Mouse (Mus musculus) midbrain, embryonic 16.5 days (tissue): Measurements from ENCODE around the gene Abcc12. TPM values are rescaled to one million over a fixed set of nuclear protein-coding genes. Genes with fewer than 3 reads are reported as not detected.

Source experiments
- ATAC-seq: fragments of 200-750 bp; cut with Nextera tagmentation; 2 replicates; pipeline ENCODE4 v1.8.0; 2017; ENCODE audit warnings: moderate TSS enrichment
- H3K27ac ChIP-seq: fragments of 300-500 bp; sonication (generic); 2 replicates; pipeline ENCODE4 v1.5.1; 2014; ENCODE audit warnings: mild to moderate bottlenecking, low read length, mixed read lengths
- H3K27me3 ChIP-seq: fragments of 300-500 bp; sonication (generic); 2 replicates; pipeline ENCODE4 v1.6.1; 2014; ENCODE audit warnings: low read depth, low read length, mixed read lengths; ENCODE audit not compliant: control insufficient read depth, insufficient read depth
- H3K36me3 ChIP-seq: fragments of 300-500 bp; sonication (generic); 2 replicates; pipeline ENCODE4 v1.6.1; 2014; ENCODE audit warnings: mild to moderate bottlenecking, low read length, moderate library complexity, mixed read lengths; ENCODE audit not compliant: control insufficient read depth, insufficient read depth
- H3K4me1 ChIP-seq: fragments of 300-500 bp; sonication (generic); 2 replicates; pipeline ENCODE4 v1.6.1; 2014; ENCODE audit warnings: mild to moderate bottlenecking, low read length, mixed read lengths; ENCODE audit not compliant: control insufficient read depth, insufficient read depth
- H3K4me2 ChIP-seq: fragments of 300-500 bp; sonication (generic); 2 replicates; pipeline ENCODE4 v1.6.1; 2014; ENCODE audit warnings: mild to moderate bottlenecking, low read length, mixed read lengths
- H3K4me3 ChIP-seq: fragments of 300-500 bp; sonication (generic); 2 replicates; pipeline ENCODE4 v1.5.1; 2014; ENCODE audit warnings: low read depth, mild to moderate bottlenecking, low read length, moderate library complexity, mixed read lengths
- H3K9ac ChIP-seq: fragments of 300-500 bp; sonication (generic); 2 replicates; pipeline ENCODE4 v1.6.1; 2014; ENCODE audit warnings: low read depth, low read length, mixed read lengths
- H3K9me3 ChIP-seq: fragments of 300-500 bp; sonication (generic); replicated peaks from 2 replicates; pipeline ENCODE4 v1.6.1; 2014; ENCODE audit warnings: mild to moderate bottlenecking, low read length, mixed read lengths; ENCODE audit not compliant: control insufficient read depth, poor library complexity, severe bottlenecking
- WGBS: fragments of 180-500 bp; shearing (Covaris S2); extraction: QIAGEN DNeasy Blood & Tissue Kit; methylation state at CpG from one replicate; pipeline ENCODE4 v1.1.7; 2014; 5-methylcytosine and 5-hydroxymethylcytosine counted together
- polyA plus RNA-seq: library from polyadenylated mRNA; unstranded; fragments of >200 nt; fragmentation: Nextera tagmentation; extraction: Ambion mirVana; gene quantifications from 2 replicates; pipeline ENCODE4 v1.2.1, GENCODE M21; 2015

Abcc12 gene
- polyA plus RNA-seq, 1 experiment from 2014 or later, result 0.33 TPM

DNA sequence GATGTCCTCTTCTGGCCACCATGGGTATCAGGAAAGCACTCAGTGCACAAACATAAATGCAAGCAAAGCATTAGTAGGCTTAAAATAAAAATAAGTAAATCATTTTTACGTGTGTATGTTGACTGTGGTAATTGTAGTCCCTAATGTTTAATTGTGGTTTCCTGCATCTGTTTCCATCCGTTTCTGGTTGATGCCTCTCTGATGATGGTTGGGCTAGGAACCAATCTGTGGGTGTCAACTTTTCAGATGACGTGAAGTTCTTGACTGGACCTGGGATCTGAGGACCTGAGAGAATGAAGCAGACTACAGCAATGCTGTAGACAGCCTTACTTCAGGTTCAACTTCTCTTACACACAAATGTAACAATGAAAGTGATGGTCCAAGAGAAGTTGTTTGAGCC, 24.2 kb upstream of the Abcc12 start:
- no peaks in the 10 kb centered on the region for H3K27me3 ChIP-seq
- 89% methylated on average over 3 of the region's 3 CpGs for WGBS
- H3K36me3 ChIP-seq, result no peaks in the 10 kb centered on the region
- H3K9ac ChIP-seq, result no peak overlapping the region
- H3K4me2 ChIP-seq, result no peak overlapping the region
- H3K4me3 ChIP-seq, result no peak overlapping the region
- H3K9me3 ChIP-seq, result no peaks in the 10 kb centered on the region
- ATAC-seq, result no peak
- H3K4me1 ChIP-seq, result no peaks in the 10 kb centered on the region
- no peak overlapping the region for H3K27ac ChIP-seq

GRCm38 (mm10) chr8:86603174-86603573, 22.7 kb upstream of the Abcc12 start:
- H3K4me3 ChIP-seq, result no peak overlapping the region
- no peaks in the 10 kb centered on the region for H3K9me3 ChIP-seq
- no peak overlapping the region for H3K27ac ChIP-seq
- no peaks in the 10 kb centered on the region for H3K36me3 ChIP-seq
- H3K27me3 ChIP-seq, result no peaks in the 10 kb centered on the region
- H3K4me1 ChIP-seq, result no peaks in the 10 kb centered on the region
- WGBS, result 57% methylated on average over 2 of the region's 2 CpGs
- no peak overlapping the region for H3K4me2 ChIP-seq
- ATAC-seq, result no peak
- no peak overlapping the region for H3K9ac ChIP-seq

- WGBS, result 80% methylated on average over 3 of the region's 3 CpGs
- no peaks in the 10 kb centered on the region for H3K4me1 ChIP-seq
- no peak overlapping the region for H3K27ac ChIP-seq
- H3K4me2 ChIP-seq, result no peak overlapping the region
- H3K9ac ChIP-seq, result no peak overlapping the region
- H3K36me3 ChIP-seq, result no peaks in the 10 kb centered on the region
- no peak for ATAC-seq
- H3K4me3 ChIP-seq, result no peak overlapping the region
- no peaks in the 10 kb centered on the region for H3K9me3 ChIP-seq
- H3K27me3 ChIP-seq, result no peaks in the 10 kb centered on the region
Measured at GRCm38 (mm10) chr8:86600311-86600710, 19.8 kb upstream of the Abcc12 start.

DNA sequence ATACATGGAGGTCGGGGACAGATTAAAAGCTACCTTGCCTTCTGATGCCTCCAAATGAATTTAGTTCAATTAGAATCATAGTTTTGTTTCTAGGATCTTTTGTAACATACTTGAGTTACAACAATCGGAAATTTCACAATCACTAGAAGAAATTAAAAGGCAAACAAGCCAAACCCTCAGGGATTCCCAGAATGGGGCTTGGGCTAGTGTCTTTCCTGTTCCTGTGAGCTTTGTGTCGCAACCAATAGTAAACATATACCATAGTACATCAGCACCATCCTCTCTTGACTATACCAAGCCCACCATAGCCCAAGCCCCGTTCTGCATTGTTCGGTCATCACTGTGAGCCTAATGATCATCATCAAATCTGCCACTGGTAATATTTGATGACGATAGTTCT, 18.8 kb upstream of the Abcc12 start:
- Histone ChIP-seq H3K9me3 (no peaks in the 10 kb centered on the region), H3K9ac (no peak overlapping the region), H3K27me3 (no peaks in the 10 kb centered on the region), H3K4me2 (no peak overlapping the region), H3K36me3 (no peaks in the 10 kb centered on the region), H3K27ac (no peak overlapping the region), H3K4me3 (no peak overlapping the region), H3K4me1 (no peaks in the 10 kb centered on the region)
- no peak for ATAC-seq
- WGBS, result 90% methylated on average over 6 of the region's 6 CpGs

GRCm38 (mm10) chr8:86597681-86598080, 17.2 kb upstream of the Abcc12 start:
- no peaks in the 10 kb centered on the region for H3K27me3 ChIP-seq
- H3K27ac ChIP-seq, result no peak overlapping the region
- ATAC-seq, result no peak
- 88% methylated on average over 7 of the region's 7 CpGs for WGBS
- no peaks in the 10 kb centered on the region for H3K9me3 ChIP-seq
- H3K4me1 ChIP-seq, result no peaks in the 10 kb centered on the region
- no peak overlapping the region for H3K4me2 ChIP-seq
- H3K4me3 ChIP-seq, result no peak overlapping the region
- H3K36me3 ChIP-seq, result no peaks in the 10 kb centered on the region
- no peak overlapping the region for H3K9ac ChIP-seq

DNA sequence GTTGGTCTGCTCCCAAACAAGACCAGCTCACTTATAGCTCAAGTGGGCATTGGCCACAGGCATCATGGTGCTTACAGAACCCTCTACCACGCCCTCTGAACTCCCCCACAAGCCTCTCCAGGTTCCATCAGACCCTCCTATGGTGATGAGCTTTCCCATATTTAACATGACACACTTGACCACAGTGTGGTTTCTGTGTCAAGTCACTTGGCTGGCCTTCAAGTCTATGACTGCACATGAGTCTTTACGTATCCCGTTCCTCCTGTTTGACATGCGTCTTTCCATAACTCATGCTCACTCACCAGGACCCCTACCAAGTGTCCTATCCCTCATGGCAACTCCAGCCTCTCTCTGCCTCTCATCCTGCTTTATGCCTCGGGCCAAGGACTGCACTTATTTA, 15.2 kb upstream of the Abcc12 start:
- no peak overlapping the region for H3K4me2 ChIP-seq
- WGBS, result 83% methylated on average over 5 of the region's 5 CpGs
- ATAC-seq, result no peak
- no peaks in the 10 kb centered on the region for H3K4me1 ChIP-seq
- no peak overlapping the region for H3K27ac ChIP-seq
- H3K9me3 ChIP-seq, result no peaks in the 10 kb centered on the region
- no peaks in the 10 kb centered on the region for H3K36me3 ChIP-seq
- H3K4me3 ChIP-seq, result no peak overlapping the region
- H3K27me3 ChIP-seq, result no peaks in the 10 kb centered on the region
- no peak overlapping the region for H3K9ac ChIP-seq

DNA sequence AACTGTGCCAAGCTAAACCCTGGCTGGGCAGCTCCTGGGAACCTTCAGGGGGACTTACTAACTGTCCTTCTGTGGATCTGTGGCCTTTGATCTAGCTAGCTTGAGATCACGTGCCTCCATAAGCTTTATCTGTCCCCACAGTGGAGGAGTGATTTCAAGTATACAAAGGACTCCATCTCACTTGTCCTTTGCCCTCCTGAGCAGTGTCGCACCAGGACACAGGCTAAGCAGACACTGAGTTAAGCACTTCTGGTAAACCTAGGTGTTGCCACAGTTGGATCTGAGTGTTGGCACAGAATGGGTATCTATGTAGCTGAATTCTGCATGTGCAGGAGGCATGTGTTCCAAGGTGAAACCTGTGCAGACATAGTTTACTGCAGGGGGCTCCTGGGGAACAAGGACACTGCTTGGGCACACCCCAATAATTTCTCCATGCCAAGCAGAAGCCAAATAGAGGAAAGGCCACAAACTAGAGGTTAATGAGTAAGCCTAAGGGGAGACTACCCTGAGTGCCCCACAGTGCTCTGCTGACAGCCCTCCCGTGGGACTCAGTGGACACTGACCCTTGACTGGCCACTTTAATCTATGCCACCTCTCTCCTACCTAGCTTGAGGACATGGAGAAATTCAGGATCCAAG, 13.8 kb upstream of the Abcc12 start:
- H3K9me3 ChIP-seq, result no peaks in the 10 kb centered on the region
- H3K9ac ChIP-seq, result no peak overlapping the region
- no peaks in the 10 kb centered on the region for H3K27me3 ChIP-seq
- ATAC-seq, result no peak
- H3K4me3 ChIP-seq, result no peak overlapping the region
- H3K27ac ChIP-seq, result no peak overlapping the region
- 78% methylated on average over 3 of the region's 3 CpGs for WGBS
- no peaks in the 10 kb centered on the region for H3K4me1 ChIP-seq
- H3K36me3 ChIP-seq, result no peaks in the 10 kb centered on the region
- H3K4me2 ChIP-seq, result no peak overlapping the region

GRCm38 (mm10) chr8:86593099-86593498, 12.6 kb upstream of the Abcc12 start:
- H3K27ac ChIP-seq, result no peak overlapping the region
- 69% methylated on average over 10 of the region's 10 CpGs for WGBS
- no peak overlapping the region for H3K4me2 ChIP-seq
- H3K4me1 ChIP-seq, result no peaks in the 10 kb centered on the region
- H3K9ac ChIP-seq, result no peak overlapping the region
- no peaks in the 10 kb centered on the region for H3K9me3 ChIP-seq
- no peaks in the 10 kb centered on the region for H3K36me3 ChIP-seq
- no peaks in the 10 kb centered on the region for H3K27me3 ChIP-seq
- no peak overlapping the region for H3K4me3 ChIP-seq
- ATAC-seq, result no peak

DNA sequence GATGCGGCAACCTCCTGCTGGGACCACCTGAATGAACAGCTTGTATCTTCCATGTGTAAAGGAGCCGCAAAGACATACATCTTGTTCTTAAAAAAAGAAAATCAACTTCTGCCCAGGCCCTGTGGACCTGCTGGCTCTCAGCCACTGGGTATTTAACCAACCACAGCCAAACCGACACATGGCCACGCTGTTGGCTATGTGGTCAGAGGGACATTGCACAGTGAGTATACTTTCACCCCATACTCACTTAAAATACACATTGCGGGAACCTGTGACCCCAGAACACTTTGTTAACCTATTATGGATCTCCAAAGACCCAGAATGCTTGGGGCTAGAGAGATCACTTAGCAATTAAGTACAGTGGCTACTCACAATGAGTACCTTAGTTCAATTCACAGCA, 7.9 kb upstream of the Abcc12 start:
- 95% methylated on average over 5 of the region's 5 CpGs for WGBS
- no peak overlapping the region for H3K4me2 ChIP-seq
- H3K27me3 ChIP-seq, result no peaks in the 10 kb centered on the region
- no peak overlapping the region for H3K4me3 ChIP-seq
- no peaks in the 10 kb centered on the region for H3K4me1 ChIP-seq
- H3K9me3 ChIP-seq, result no peaks in the 10 kb centered on the region
- no peak overlapping the region for H3K27ac ChIP-seq
- no peaks in the 10 kb centered on the region for H3K36me3 ChIP-seq
- H3K9ac ChIP-seq, result no peak overlapping the region
- ATAC-seq, result no peak
